Mouse (Mus musculus) lung, postnatal 14 days (tissue): ENCODE data around the gene Fads3.

Experiments
- DNase-seq: peaks from one replicate; pipeline ENCODE4 v3.0.0; 2021

The Fads3 gene

GRCm38 (mm10) chr19:10071892-10072291 is 30.5 kb downstream of the Fads3 start:
- no peak for DNase-seq

DNA sequence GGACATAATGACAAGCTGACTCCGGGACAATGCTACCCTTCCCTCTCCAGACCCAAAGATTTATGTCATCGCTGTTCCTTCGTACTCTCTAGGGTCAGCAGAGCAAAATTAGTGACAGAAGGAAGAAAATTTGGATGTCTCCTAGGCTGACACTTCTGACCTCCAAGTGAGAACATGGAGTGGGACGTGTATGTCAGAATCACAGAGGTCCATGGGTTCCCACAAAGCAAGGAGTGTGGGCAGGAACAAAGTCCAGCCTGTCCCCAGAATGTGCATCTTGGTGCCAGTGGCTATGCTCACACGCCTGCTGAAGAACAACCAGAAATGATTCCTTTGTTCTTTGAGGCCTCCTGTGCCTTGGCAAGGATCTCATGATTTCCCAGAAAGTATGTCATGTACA is 31.8 kb downstream of the Fads3 start:
- no peak for DNase-seq

- DNase-seq, result no peak
Measured at GRCm38 (mm10) chr19:10078392-10078791, 37.0 kb downstream of the Fads3 start.

GRCm38 (mm10) chr19:10080384-10080783 is 39.0 kb downstream of the Fads3 start:
- no peak for DNase-seq

DNA sequence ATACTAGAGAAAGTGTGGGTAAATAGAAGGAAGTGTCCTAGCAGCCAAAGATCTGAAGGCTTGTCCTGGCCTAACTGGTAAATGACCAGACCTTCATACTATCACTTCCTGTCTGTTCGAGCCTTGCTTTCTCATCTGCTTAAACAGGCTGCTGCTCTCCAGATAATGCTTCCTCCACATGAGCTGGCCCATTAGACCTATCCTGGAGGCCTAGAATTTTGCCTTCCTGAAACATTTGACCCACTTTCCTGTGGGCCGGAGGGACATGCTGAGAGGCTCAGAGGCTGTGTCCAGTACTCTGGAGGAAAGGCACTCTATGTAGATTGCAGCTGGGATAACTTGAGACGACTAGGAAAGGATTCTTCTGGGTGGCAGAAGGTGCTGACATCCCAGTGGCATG is 40.7 kb downstream of the Fads3 start:
- no peak for DNase-seq

GRCm38 (mm10) chr19:10085454-10085853 is 44.1 kb downstream of the Fads3 start:
- DNase-seq, result peak; percentile 20

DNA sequence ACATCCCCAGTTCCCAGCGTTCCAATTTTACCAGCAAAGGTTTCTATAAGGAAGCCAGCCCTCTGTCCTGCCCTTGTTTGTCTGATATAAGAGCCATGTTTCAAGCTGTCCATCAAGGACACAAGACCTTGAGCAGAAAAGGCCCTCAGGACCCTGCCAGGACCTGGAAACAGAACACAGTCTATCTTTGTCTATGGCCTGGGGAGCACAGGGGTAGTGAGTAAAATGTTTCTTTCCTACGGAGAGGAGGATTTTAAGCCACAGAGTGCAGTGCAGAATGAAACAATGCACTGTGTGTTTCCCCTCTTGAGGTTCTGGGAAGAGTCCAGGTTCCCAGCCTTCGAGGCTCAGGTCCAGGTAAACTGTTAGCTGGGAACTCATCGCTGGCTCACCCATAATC is 45.6 kb downstream of the Fads3 start:
- no peak for DNase-seq

GRCm38 (mm10) chr19:10093829-10094228 is 52.5 kb downstream of the Fads3 start:
- DNase-seq, result no peak

DNA sequence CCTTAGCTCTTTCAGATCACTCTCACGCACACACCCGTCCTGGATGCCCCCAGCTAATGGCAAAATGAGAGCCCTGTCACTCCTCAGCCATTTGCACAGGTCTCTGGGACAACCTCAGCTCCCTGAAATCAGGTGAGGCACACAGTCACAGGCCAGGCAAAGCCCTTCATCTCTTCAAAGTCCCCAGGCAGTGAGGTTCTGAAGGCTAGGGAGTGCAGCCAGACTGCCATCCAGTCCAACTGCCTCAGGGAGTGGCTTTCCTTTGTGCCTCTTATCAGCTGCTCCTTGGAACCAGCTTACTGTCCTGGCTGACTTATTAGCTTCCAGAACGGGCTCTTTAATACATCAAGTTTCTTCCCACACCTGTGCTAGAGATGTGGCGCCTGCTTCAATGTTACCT is 53.3 kb downstream of the Fads3 start:
- DNase-seq, result no peak

DNA sequence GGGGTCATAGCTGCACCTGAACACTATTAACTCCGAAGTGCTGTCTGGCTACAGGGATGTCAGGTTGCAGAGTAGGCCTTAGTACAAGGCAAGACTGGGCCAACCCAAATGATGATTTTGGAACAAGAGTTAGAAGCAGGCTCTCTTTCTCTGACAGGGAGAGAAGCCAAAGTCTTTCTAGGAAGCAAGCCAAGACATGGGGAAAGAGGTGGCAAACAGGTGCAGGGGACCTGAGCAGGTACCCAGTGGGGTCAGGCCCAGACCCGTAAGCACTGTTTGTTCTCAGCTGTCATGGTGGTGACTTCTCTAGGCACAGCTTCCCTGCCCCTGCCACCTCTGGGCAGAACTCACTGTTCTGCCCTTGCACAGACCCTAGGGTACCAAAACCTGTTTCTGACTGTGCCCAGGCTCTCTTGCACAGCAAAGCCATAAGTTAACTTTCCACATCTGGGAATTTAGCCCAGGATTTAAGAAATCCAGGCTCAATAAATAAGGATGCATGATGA is 55.1 kb downstream of the Fads3 start:
- DNase-seq, result no peak

DNA sequence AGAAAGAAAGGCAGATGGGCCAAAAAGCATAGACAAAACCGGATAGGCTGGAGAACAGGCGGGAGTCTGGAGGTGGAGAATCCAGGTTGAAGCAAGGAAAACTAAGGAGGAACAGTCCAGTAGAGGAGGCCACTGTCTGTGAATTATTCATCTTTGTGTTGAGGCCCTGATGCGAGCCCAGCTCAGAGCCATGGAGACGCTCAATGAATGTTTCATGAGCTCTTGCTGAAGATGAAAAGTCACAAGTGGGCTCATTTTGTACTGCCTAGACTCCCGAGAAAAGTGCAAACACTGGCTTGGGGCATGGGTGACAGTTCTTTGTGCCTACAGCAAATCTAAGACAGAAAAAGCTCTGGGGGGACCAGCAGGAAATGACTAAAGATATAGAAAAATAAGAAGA is 56.5 kb downstream of the Fads3 start:
- DNase-seq, result no peak

- peak; percentile 85 for DNase-seq
Measured at GRCm38 (mm10) chr19:10100631-10101071, 59.3 kb downstream of the Fads3 start.

DNA sequence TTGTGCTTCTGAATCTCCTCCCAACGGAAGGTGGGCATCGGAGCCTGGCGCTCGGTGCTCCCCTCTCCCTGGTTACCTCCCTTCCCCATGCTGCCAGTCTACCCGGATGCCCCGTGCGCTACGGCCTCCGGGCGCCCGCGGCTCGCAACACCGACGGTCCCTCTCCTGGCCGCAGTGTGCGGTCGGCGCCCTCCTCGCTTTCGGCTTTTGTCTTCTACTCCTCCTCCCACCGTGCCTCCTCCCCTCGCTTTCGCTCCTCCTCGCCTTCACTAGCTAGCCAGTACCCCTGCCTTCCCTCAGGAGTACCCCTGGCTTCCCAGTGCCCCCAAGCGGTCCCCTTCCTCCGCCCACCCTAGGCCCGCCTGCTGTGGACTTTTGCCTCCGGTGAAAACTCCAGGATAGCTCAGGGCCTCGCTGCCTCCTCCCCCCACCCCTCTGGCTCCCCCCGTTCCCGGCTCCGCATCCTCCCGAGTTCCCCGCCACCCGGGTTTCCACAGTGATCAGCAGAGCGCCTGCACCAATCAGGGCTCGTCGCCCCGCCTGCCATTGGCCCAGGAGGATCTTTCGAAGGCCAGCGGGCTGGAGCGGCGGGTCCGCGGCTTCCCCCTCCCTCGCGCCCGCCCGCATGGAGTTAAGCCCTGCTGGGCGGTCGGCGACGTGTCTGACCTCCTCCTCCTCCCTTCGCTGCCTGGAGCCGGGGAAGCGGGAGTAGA is 60.1 kb downstream of the Fads3 start, which contains the start of gene Fads2:
Gene Fads2, minus strand, starts transcription at position 406 of the 713 bp plus-strand sequence.
- DNase-seq, result peak; percentile 81

DNA sequence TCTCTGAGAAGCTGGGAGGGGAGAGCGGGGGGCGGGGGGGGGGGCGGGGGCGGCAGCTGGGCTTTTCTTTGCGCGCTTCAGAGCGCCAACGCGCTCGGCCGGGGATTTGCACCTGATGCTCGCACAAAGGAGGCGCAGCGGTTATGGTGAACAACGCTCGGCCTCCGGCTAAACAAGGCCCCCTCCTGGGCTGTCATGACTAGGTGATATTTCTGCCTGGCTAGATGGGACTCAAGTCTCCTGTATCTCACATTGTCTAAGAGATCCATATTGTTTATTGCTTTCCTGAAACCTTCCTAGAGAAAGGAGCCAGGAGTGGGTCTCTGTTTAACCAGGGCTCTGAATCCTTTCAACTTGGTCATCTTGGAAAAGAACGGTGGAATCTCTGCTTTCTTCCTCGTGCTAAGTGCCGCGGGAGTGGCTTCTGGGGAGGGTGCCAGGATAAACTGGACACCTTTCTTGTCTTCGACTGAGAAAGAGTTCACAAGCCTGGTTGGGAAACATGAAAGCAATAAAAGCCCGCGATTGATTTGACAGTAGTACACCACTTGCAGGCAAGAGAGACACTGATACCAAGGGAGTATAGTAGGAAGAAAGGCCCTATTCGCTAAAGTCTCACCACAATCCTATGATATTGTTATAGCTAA is 60.8 kb downstream of the Fads3 start:
- peak; percentile 10 for DNase-seq

- DNase-seq, result no peak
Measured at GRCm38 (mm10) chr19:10104234-10104633, 62.9 kb downstream of the Fads3 start.

GRCm38 (mm10) chr19:10105034-10105493 is 63.7 kb downstream of the Fads3 start:
- DNase-seq, result no peak

DNA sequence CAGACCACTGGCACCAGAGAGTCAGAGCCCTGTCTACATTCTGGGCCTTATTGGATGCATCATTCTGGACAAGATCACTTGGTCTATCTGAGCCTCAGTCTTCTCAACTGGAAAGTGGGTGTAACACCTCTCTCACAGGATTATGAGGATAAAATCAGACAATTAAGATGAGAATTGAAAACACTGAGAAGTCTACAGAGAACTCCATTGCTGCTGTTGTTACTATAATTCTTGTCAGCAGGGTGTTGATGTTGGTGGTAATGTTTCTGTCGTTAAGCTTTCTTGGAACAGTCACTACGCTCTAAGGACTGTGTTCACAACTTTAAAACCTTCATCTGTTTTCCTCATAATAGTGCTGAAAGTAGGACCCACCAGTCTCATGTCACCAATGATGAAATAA is 65.3 kb downstream of the Fads3 start:
- DNase-seq, result no peak

DNA sequence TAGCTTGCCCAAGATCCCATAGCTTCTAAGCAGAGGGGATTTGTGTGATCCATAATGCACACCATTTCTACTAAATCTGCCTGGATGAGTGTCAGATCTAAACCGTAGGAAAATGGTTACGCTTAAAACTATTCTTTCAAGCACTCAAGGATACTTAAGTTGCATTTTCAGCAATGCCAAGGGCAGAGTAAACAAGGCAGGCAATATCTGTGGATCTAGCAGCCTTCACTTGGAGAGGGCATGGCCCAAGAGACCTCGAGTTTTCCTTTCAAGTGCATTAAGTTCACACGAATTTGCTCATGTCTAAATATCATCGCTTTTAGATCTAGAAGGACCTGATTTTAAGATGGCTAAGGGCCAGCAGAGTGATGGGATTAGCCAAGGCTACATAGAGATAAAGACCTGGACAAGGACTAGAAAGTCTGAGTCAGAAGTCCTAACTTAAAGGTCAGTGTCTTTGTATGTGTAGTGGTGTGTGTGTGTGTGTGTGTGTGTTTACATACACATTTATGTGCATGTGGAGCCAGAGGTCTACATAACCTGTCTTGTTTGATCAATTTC is 65.8 kb downstream of the Fads3 start:
- DNase-seq, result no peak

DNA sequence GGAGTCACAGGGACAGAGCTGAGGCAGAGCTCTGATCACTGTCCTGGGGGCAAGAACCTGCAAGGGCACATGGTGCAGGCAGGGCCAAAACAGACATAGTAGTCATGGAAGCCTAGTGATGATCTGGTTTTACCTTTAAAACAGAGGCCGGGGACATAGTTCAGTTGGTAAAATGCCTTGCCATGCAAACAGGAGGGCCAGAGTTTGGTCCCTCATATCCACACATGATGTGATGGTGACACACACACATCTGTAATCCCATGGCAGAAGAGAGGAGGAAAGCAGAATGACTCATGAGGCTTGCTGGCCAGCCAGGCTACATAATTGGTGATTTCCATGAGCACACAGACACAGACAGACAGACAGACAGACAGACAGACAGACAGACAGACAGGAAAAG is 66.8 kb downstream of the Fads3 start:
- no peak for DNase-seq

GRCm38 (mm10) chr19:10108666-10109065 is 67.3 kb downstream of the Fads3 start:
- no peak for DNase-seq
